Mouse (Mus musculus) right cerebral cortex, postnatal 14 days (tissue): ENCODE results near the gene Pigk.

Experiments
- DNase-seq: peaks from one replicate; pipeline ENCODE4 v3.0.0; 2022

Pigk gene

GRCm38 (mm10) chr3:152733011-152733410 lies 19.1 kb downstream of the Pigk start:
- DNase-seq, result no peak

- no peak for DNase-seq
Observed at GRCm38 (mm10) chr3:152733513-152733912, 19.6 kb downstream of the Pigk start.

GRCm38 (mm10) chr3:152734100-152734499 lies 20.2 kb downstream of the Pigk start:
- DNase-seq, result no peak

- DNase-seq, result no peak
Observed at GRCm38 (mm10) chr3:152735601-152736250, 21.8 kb downstream of the Pigk start.

- no peak for DNase-seq
Observed at GRCm38 (mm10) chr3:152744301-152744700, 30.4 kb downstream of the Pigk start.

GRCm38 (mm10) chr3:152745611-152746010 lies 31.7 kb downstream of the Pigk start:
- no peak for DNase-seq

- DNase-seq, result no peak
Observed at GRCm38 (mm10) chr3:152749461-152749871, 35.6 kb downstream of the Pigk start.

GRCm38 (mm10) chr3:152749881-152750280 lies 36.0 kb downstream of the Pigk start:
- DNase-seq, result no peak

- no peak for DNase-seq
Observed at GRCm38 (mm10) chr3:152752911-152753310, 39.0 kb downstream of the Pigk start.

GRCm38 (mm10) chr3:152753345-152753744 lies 39.4 kb downstream of the Pigk start:
- no peak for DNase-seq

- no peak for DNase-seq
Observed at GRCm38 (mm10) chr3:152753920-152754764, 40.2 kb downstream of the Pigk start.

- no peak for DNase-seq
Observed at GRCm38 (mm10) chr3:152755515-152755914, 41.6 kb downstream of the Pigk start.

- no peak for DNase-seq
Observed at GRCm38 (mm10) chr3:152756896-152757295, 43.0 kb downstream of the Pigk start.

- DNase-seq, result no peak
Observed at GRCm38 (mm10) chr3:152757464-152758393, 43.8 kb downstream of the Pigk start.

GRCm38 (mm10) chr3:152758500-152759032 lies 44.7 kb downstream of the Pigk start:
- no peak for DNase-seq

GRCm38 (mm10) chr3:152761116-152761515 lies 47.2 kb downstream of the Pigk start:
- no peak for DNase-seq

- DNase-seq, result no peak
Observed at GRCm38 (mm10) chr3:152761661-152762060, 47.8 kb downstream of the Pigk start.

- DNase-seq, result no peak
Observed at GRCm38 (mm10) chr3:152762302-152762701, 48.4 kb downstream of the Pigk start.

GRCm38 (mm10) chr3:152763139-152763882 lies 49.4 kb downstream of the Pigk start:
- peak; percentile 40 for DNase-seq

- DNase-seq, result no peak
Observed at GRCm38 (mm10) chr3:152764516-152765312, 50.8 kb downstream of the Pigk start.

GRCm38 (mm10) chr3:152767485-152767884 lies 53.6 kb downstream of the Pigk start:
- no peak for DNase-seq
